Mouse (Mus musculus): ENCODE measurements at regions not wholly inside any gene's neighbourhood (a gene's known extent, or its start where the extent isn't known, plus 50 kb on each side); places are given as distances from the start of the nearest gene placed in this dataset.

- WGBS: 76% methylated on average over 14 of the region's 14 CpGs
- peaks cover 5% of the 10 kb centered on the region for H3K4me1 ChIP-seq (replicated peaks)
- no peak overlapping the region for H3K4me2 ChIP-seq
- H3K36me3 ChIP-seq: no peaks in the 10 kb centered on the region
- no peak for ATAC-seq (ENCODE audit: insufficient number of reproducible peaks, insufficient read depth, low FRiP score, low TSS enrichment, low read depth)
- no peak overlapping the region for H3K4me3 ChIP-seq (replicated peaks)
- no peak overlapping the region for H3K27ac ChIP-seq
- no peaks in the 10 kb centered on the region for H3K9me3 ChIP-seq
- H3K9ac ChIP-seq (replicated peaks): no peak overlapping the region
- H3K27me3 ChIP-seq: no peaks in the 10 kb centered on the region; the same call in 1 of the 2 replicates
These were observed 259.0 kb downstream of the Foxo1 start for GRCm38 (mm10) chr3:52527010-52527754.

DNA sequence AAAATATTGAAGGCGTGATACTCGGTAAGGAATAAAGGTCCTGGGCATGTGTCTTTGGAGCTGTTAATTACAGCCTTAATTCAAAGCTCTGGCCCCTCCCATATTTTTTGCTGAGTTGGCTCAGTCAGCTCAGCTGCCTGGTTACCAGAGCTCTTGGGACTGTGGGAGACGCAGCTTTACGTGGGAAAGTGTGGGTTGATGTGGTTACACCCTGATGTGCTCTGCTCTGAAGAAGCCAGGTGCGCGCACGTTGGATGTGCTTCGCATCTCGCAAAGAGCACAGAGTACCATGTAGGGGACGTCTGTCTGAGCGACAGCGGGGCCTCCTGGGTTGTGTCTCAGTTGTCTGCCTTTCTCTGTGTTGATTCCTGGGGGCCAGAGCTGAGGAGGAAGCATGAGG is 254.8 kb downstream of the Foxo1 start:
- WGBS: 75% methylated on average over 12 of the region's 12 CpGs
- no peak overlapping the region for H3K4me3 ChIP-seq (replicated peaks)
- no peaks in the 10 kb centered on the region for H3K27me3 ChIP-seq
- ATAC-seq (ENCODE audit: insufficient number of reproducible peaks, insufficient read depth, low FRiP score, low TSS enrichment, low read depth): no peak
- H3K9me3 ChIP-seq: no peaks in the 10 kb centered on the region
- H3K4me2 ChIP-seq: no peak overlapping the region
- peaks cover 7% of the 10 kb centered on the region; the same call in 1 of the 2 replicates for H3K4me1 ChIP-seq (replicated peaks)
- no peak overlapping the region for H3K9ac ChIP-seq (replicated peaks)
- H3K27ac ChIP-seq: no peak overlapping the region
- no peaks in the 10 kb centered on the region for H3K36me3 ChIP-seq

GRCm38 (mm10) chr3:52520609-52520947 is 252.4 kb downstream of the Foxo1 start:
- H3K27me3 ChIP-seq: no peaks in the 10 kb centered on the region
- ATAC-seq (ENCODE audit: insufficient number of reproducible peaks, insufficient read depth, low FRiP score, low TSS enrichment, low read depth): no peak
- WGBS: 36% methylated on average over 4 of the region's 4 CpGs
- no peak overlapping the region for H3K4me2 ChIP-seq
- H3K27ac ChIP-seq: no peak overlapping the region
- no peak overlapping the region for H3K9ac ChIP-seq (replicated peaks)
- H3K4me1 ChIP-seq (replicated peaks): peaks cover 7% of the 10 kb centered on the region; the same call in 1 of the 2 replicates
- no peaks in the 10 kb centered on the region for H3K36me3 ChIP-seq
- no peak overlapping the region for H3K4me3 ChIP-seq (replicated peaks)
- no peaks in the 10 kb centered on the region for H3K9me3 ChIP-seq

DNA sequence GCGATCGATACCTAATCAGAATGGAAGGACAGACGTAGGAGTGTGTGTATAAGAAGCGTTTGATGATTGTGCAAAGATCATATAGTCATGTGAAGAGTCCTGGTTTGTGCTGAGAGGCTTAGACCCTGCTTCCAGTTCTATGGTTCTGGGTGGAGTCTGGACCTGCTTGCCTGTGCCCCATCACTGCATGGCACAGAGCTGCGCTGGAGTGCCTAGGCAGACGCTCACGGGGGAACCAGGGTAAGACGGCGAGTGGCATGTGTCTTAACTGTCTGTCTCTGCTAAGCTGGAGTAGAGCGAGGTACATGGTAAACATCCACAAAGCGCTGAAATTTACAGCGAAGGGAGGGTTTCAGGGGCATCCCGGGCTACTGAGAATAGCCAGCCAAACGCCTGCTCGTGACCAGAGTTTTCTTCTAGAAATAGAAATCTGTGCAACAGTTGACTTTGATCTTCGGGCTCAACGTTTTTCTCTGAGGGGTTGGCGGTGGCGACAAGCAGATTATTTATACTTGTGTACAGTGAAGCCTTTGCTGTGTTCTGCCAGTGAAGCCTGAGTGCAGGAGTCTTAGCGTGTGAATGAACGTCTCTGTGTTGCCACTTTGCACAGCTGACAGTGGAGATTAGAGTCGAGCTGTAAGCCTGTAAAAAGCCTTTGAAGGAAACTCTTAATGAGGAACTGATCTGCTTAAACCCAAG is 251.9 kb downstream of the Foxo1 start:
- no peak overlapping the region for H3K4me2 ChIP-seq
- H3K9ac ChIP-seq (replicated peaks): no peak overlapping the region
- H3K4me1 ChIP-seq (replicated peaks): peaks cover 7% of the 10 kb centered on the region; the same call in 1 of the 2 replicates
- no peaks in the 10 kb centered on the region for H3K27me3 ChIP-seq
- H3K4me3 ChIP-seq (replicated peaks): no peak overlapping the region
- ATAC-seq (ENCODE audit: insufficient number of reproducible peaks, insufficient read depth, low FRiP score, low TSS enrichment, low read depth): no peak
- no peaks in the 10 kb centered on the region for H3K9me3 ChIP-seq
- H3K36me3 ChIP-seq: no peaks in the 10 kb centered on the region
- peak overlapping the region; percentile 62; the same call in 1 of the 2 replicates for H3K27ac ChIP-seq
- 63% methylated on average over 22 of the region's 22 CpGs for WGBS

GRCm38 (mm10) chr3:52517808-52518207 is 249.7 kb downstream of the Foxo1 start:
- Histone ChIP-seq H3K27ac (no peak overlapping the region), H3K9me3 (no peaks in the 10 kb centered on the region), H3K4me3 (replicated peaks) (no peak overlapping the region), H3K36me3 (no peaks in the 10 kb centered on the region), H3K9ac (replicated peaks) (no peak overlapping the region), H3K27me3 (no peaks in the 10 kb centered on the region), H3K4me1 (replicated peaks) (peaks cover 7% of the 10 kb centered on the region; the same call in 1 of the 2 replicates), H3K4me2 (no peak overlapping the region)
- no peak for ATAC-seq (ENCODE audit: insufficient number of reproducible peaks, insufficient read depth, low FRiP score, low TSS enrichment, low read depth)
- 94% methylated on average over 3 of the region's 3 CpGs for WGBS

GRCm38 (mm10) chr3:52516691-52517090 is 248.6 kb downstream of the Foxo1 start:
- no peak for ATAC-seq (ENCODE audit: insufficient number of reproducible peaks, insufficient read depth, low FRiP score, low TSS enrichment, low read depth)
- 93% methylated on average over 5 of the region's 5 CpGs for WGBS
- Histone ChIP-seq H3K36me3 (no peaks in the 10 kb centered on the region), H3K9ac (replicated peaks) (no peak overlapping the region), H3K4me2 (no peak overlapping the region), H3K4me3 (replicated peaks) (no peak overlapping the region), H3K9me3 (no peaks in the 10 kb centered on the region), H3K27me3 (no peaks in the 10 kb centered on the region), H3K27ac (no peak overlapping the region), H3K4me1 (replicated peaks) (peaks cover 7% of the 10 kb centered on the region; the same call in 1 of the 2 replicates)

DNA sequence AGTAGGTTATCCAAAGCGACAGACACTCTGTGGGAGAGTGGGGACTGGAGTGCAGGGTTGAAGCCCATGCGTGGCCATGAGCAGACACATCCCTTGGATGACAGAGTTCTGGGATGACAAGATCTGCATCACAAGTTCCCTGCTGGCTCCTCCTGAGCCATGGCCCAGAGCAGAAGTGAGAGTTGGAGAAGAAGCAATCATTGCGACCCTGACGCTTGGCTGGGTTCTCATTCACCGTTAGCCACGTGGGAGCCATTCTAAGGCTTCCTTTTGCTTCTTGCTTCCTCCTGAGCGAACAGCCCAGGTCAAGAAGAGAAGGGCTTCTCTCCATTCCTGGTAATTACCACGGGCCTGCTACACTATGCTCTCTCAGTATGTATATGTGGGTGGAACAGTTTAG is 244.6 kb downstream of the Foxo1 start:
- Histone ChIP-seq H3K9me3 (peaks cover 2% of the 10 kb centered on the region; the same call in 1 of the 2 replicates), H3K9ac (replicated peaks) (no peak overlapping the region), H3K27ac (no peak overlapping the region), H3K36me3 (no peaks in the 10 kb centered on the region), H3K4me2 (no peak overlapping the region), H3K27me3 (no peaks in the 10 kb centered on the region), H3K4me3 (replicated peaks) (no peak overlapping the region), H3K4me1 (replicated peaks) (no peaks in the 10 kb centered on the region)
- ATAC-seq (ENCODE audit: insufficient number of reproducible peaks, insufficient read depth, low FRiP score, low TSS enrichment, low read depth): no peak
- 84% methylated on average over 8 of the region's 8 CpGs for WGBS

- no peak overlapping the region for H3K27ac ChIP-seq
- no peak overlapping the region for H3K4me3 ChIP-seq (replicated peaks)
- ATAC-seq (ENCODE audit: insufficient number of reproducible peaks, insufficient read depth, low FRiP score, low TSS enrichment, low read depth): no peak
- no peaks in the 10 kb centered on the region for H3K36me3 ChIP-seq
- WGBS: 84% methylated on average over 9 of the region's 9 CpGs
- H3K4me1 ChIP-seq (replicated peaks): no peaks in the 10 kb centered on the region
- H3K27me3 ChIP-seq: no peaks in the 10 kb centered on the region
- H3K4me2 ChIP-seq: no peak overlapping the region
- H3K9me3 ChIP-seq: peaks cover 4% of the 10 kb centered on the region; the same call in 1 of the 2 replicates
- no peak overlapping the region for H3K9ac ChIP-seq (replicated peaks)
These were observed 243.4 kb downstream of the Foxo1 start for GRCm38 (mm10) chr3:52511549-52511948.

GRCm38 (mm10) chr3:52510831-52511230 is 242.7 kb downstream of the Foxo1 start:
- Histone ChIP-seq H3K9ac (replicated peaks) (no peak overlapping the region), H3K27me3 (no peaks in the 10 kb centered on the region), H3K27ac (no peak overlapping the region), H3K4me1 (replicated peaks) (no peaks in the 10 kb centered on the region), H3K9me3 (peaks cover 4% of the 10 kb centered on the region; the same call in 1 of the 2 replicates), H3K36me3 (no peaks in the 10 kb centered on the region), H3K4me2 (peak overlapping the region; percentile 40; the same call in 1 of the 2 replicates), H3K4me3 (replicated peaks) (no peak overlapping the region)
- whole genome bisulfite sequencing: 65% methylated on average over 6 of the region's 6 CpGs
- ATAC-seq (ENCODE audit: insufficient number of reproducible peaks, insufficient read depth, low FRiP score, low TSS enrichment, low read depth): no peak

DNA sequence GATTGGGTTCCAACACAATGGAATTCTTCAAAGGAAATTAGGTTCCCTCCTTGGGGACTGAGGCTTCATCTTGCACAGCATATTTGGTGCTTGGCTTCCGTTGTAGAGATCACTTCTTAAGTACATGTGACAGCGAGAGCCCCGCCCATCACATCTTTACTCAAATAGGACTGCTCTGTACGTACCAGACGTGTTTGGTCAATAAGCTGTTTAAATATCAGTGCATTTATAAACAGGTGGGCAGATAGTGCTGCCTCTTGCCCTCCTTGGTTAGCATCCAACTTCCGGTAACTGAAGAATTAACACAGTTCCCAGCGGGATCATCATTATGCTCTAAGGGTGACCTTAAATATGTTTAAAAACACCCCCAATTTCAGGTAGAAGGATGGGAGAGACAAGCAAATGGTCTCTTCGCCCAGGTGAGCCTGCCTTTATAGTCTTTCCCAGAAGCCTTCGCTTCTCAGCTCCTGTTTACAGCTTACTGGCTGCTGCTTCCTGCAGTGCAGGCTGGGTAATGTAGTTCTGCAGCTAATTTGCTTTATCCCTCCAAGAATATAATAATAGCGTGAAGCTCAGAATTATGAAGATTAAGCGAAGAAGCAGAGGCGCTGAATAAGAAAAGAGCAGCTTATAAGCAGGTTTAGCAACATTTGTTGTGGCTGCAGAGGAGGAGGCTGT is 242.1 kb downstream of the Foxo1 start:
- Histone ChIP-seq H3K36me3 (no peaks in the 10 kb centered on the region), H3K4me1 (replicated peaks) (no peaks in the 10 kb centered on the region), H3K27me3 (no peaks in the 10 kb centered on the region), H3K9me3 (peaks cover 4% of the 10 kb centered on the region; the same call in 1 of the 2 replicates), H3K4me3 (replicated peaks) (0 out of 2 replicates have a peak overlapping the region, but pooled peaks have one; percentile 12), H3K4me2 (peak overlapping the region; percentile 40), H3K9ac (replicated peaks) (no peak overlapping the region), H3K27ac (no peak overlapping the region)
- ATAC-seq (ENCODE audit: insufficient number of reproducible peaks, insufficient read depth, low FRiP score, low TSS enrichment, low read depth): no peak
- 66% methylated on average over 12 of the region's 12 CpGs for WGBS

DNA sequence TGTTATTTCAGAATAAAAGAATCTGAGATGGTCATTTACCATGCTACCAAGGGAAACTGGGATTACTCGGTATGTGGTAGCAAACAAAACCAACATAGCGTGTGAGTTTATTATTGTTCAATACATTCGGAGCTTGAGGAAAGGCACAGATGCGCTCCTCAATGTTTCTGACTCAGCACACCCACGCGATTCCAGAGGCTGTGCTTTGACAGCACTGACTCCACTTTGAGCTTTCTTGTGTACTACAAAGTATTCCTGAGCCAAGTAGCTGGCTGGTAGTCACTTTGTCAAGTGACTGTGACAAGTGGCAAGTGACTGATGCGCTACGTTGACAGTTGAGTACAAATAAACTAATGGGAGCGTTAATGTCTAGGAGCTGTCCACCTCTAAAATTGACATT is 235.8 kb downstream of the Foxo1 start:
- Histone ChIP-seq H3K9me3 (peaks cover 4% of the 10 kb centered on the region; the same call in 1 of the 2 replicates), H3K27ac (no peak overlapping the region), H3K9ac (replicated peaks) (no peak overlapping the region), H3K4me2 (no peak overlapping the region), H3K4me3 (replicated peaks) (no peak overlapping the region), H3K4me1 (replicated peaks) (no peaks in the 10 kb centered on the region), H3K36me3 (no peaks in the 10 kb centered on the region), H3K27me3 (no peaks in the 10 kb centered on the region)
- 91% methylated on average over 9 of the region's 9 CpGs for whole genome bisulfite sequencing
- ATAC-seq (ENCODE audit: insufficient number of reproducible peaks, insufficient read depth, low FRiP score, low TSS enrichment, low read depth): no peak
